Mouse (Mus musculus) ES-Bruce4 (cell line): ENCODE measurements around the gene Ankrd9.

Experiments
- EP300 ChIP-seq: IDR thresholded peaks from 2 replicates; pipeline ENCODE4 v1.6.1; 2011; ENCODE audit warnings: low read depth, low read length; ENCODE audit not compliant: insufficient read depth
- POLR2A ChIP-seq: IDR thresholded peaks from one replicate; pipeline ENCODE4 v1.8.1; 2011; ENCODE audit warnings: low read length; ENCODE audit not compliant: insufficient read depth

GRCm38 (mm10) chr12:110974295-110974694 lies 4.5 kb downstream of the Ankrd9 start:
- TF ChIP-seq EP300 (no peak), POLR2A (no peak)
